Mouse (Mus musculus) MEL (cell line): Measurements from ENCODE around the gene Tfap2e. TPM values are rescaled to one million over a fixed set of nuclear protein-coding genes. Genes with fewer than 3 reads are reported as not detected.

Experiments
- DNase-seq: peaks from one replicate; pipeline ENCODE4 v3.0.0; 2011; ENCODE audit warnings: low read depth, low spot score
- H3K27ac ChIP-seq: 2 replicates; pipeline ENCODE4 v1.5.1; 2012; ENCODE audit warnings: low read depth, mild to moderate bottlenecking, control low read depth, low read length, moderate library complexity; ENCODE audit not compliant: control insufficient read depth
- H3K27me3 ChIP-seq, 2 experiments: fragments of 150-350 bp in 1 of 2; sonication (generic) in 1 of 2; 2 replicates each; pipeline ENCODE4 v1.6.1; 2012; ENCODE audit warnings: low read length in 2 of 2, mild to moderate bottlenecking in 2 of 2, improper control_type of control experiment in 1 of 2, moderate library complexity in 1 of 2; ENCODE audit not compliant: insufficient read depth in 2 of 2, control insufficient read depth in 1 of 2
- H3K36me3 ChIP-seq, 2 experiments: 2 replicates each; pipeline ENCODE4 v1.6.1; 2012 to 2014; ENCODE audit warnings: low read length in 2 of 2, improper control_type of control experiment in 1 of 2, inconsistent platforms in 1 of 2, mild to moderate bottlenecking in 1 of 2; ENCODE audit not compliant: insufficient read depth in 2 of 2, control insufficient read depth in 1 of 2
- H3K4me1 ChIP-seq, 2 experiments: fragments of 150-350 bp in 1 of 2; sonication (generic) in 1 of 2; 2 replicates each; pipeline ENCODE4 v1.6.1; 2012; ENCODE audit warnings: low read length in 2 of 2, improper control_type of control experiment in 1 of 2, mild to moderate bottlenecking in 1 of 2; ENCODE audit not compliant: insufficient read depth in 2 of 2, control insufficient read depth in 1 of 2
- H3K4me3 ChIP-seq, 2 experiments: fragments of 150-350 bp in 1 of 2; sonication (generic) in 1 of 2; 2 replicates each; pipeline ENCODE4 v1.5.1; 2012; ENCODE audit warnings: low read depth in 2 of 2, low read length in 2 of 2, mild to moderate bottlenecking in 2 of 2, moderate library complexity in 2 of 2, control low read depth in 1 of 2, improper control_type of control experiment in 1 of 2; ENCODE audit not compliant: control insufficient read depth in 1 of 2, insufficient read depth in 1 of 2
- H3K79me2 ChIP-seq: 2 replicates; pipeline ENCODE4 v1.6.1; 2012; ENCODE audit warnings: mild to moderate bottlenecking, low read length, moderate library complexity; ENCODE audit not compliant: control insufficient read depth, poor library complexity, insufficient read depth
- H3K9ac ChIP-seq: 2 replicates; pipeline ENCODE4 v1.6.1; 2012; ENCODE audit warnings: low read depth, mild to moderate bottlenecking, control low read depth, low read length, moderate library complexity; ENCODE audit not compliant: control insufficient read depth, poor library complexity, severe bottlenecking
- H3K9me3 ChIP-seq: fragments of 150-350 bp; sonication (generic); replicated peaks from 2 replicates; pipeline ENCODE4 v1.6.1; 2012; ENCODE audit warnings: mild to moderate bottlenecking, low read length, improper control_type of control experiment, moderate library complexity; ENCODE audit not compliant: insufficient read depth
- CHD1 ChIP-seq: IDR thresholded peaks from 2 replicates; pipeline ENCODE4 v1.6.1; 2012; ENCODE audit warnings: low read depth, mild to moderate bottlenecking, inconsistent platforms, low read length, improper control_type of control experiment
- E2F4 ChIP-seq: IDR thresholded peaks from 2 replicates; pipeline ENCODE4 v1.6.1; 2011; ENCODE audit warnings: low read depth, low read length, improper control_type of control experiment, borderline replicate concordance
- ELF1 ChIP-seq: IDR thresholded peaks from 2 replicates; pipeline ENCODE4 v1.6.1; 2014; ENCODE audit warnings: low read depth, mild to moderate bottlenecking, inconsistent platforms, low read length, improper control_type of control experiment, moderate library complexity
- EP300 ChIP-seq, 2 experiments: IDR thresholded peaks; 2 replicates each; pipeline ENCODE4 v1.6.1; 2011; ENCODE audit warnings: improper control_type of control experiment in 2 of 2, low read length in 2 of 2, low read depth in 1 of 2, mild to moderate bottlenecking in 1 of 2
- ETS1 ChIP-seq: IDR thresholded peaks from 2 replicates; pipeline ENCODE4 v1.6.1; 2012; ENCODE audit warnings: low read depth, mild to moderate bottlenecking, inconsistent platforms, low read length, improper control_type of control experiment, moderate library complexity
- GABPA ChIP-seq: IDR thresholded peaks from 2 replicates; pipeline ENCODE4 v1.6.1; 2012; ENCODE audit warnings: low read depth, mild to moderate bottlenecking, inconsistent platforms, low read length, improper control_type of control experiment, moderate library complexity
- GATA1 ChIP-seq: IDR thresholded peaks from 2 replicates; pipeline ENCODE4 v1.6.1; 2011; ENCODE audit warnings: low read depth, low read length, improper control_type of control experiment
- JUND ChIP-seq: IDR thresholded peaks from 2 replicates; pipeline ENCODE4 v1.6.1; 2011; ENCODE audit warnings: low read depth, mild to moderate bottlenecking, improper control_type of control experiment, low read length
- KAT2A ChIP-seq: conservative IDR thresholded peaks from 2 replicates; pipeline ENCODE4 v1.6.1; 2012; ENCODE audit warnings: low read depth, low read length, improper control_type of control experiment, inconsistent platforms
- MAX ChIP-seq: IDR thresholded peaks from 2 replicates; pipeline ENCODE4 v1.6.1; 2011; ENCODE audit warnings: low read length, improper control_type of control experiment
- MAZ ChIP-seq: IDR thresholded peaks from 2 replicates; pipeline ENCODE4 v1.6.1; 2012; ENCODE audit warnings: low read depth, mild to moderate bottlenecking, inconsistent platforms, low read length, improper control_type of control experiment
- MEF2A ChIP-seq: IDR thresholded peaks from 2 replicates; pipeline ENCODE4 v1.6.1; 2014; ENCODE audit warnings: low read depth, mild to moderate bottlenecking, inconsistent platforms, low read length, improper control_type of control experiment; ENCODE audit not compliant: poor library complexity, insufficient replicate concordance, severe bottlenecking; ENCODE audit errors: extremely low read depth
- MYB ChIP-seq: IDR thresholded peaks from 2 replicates; pipeline ENCODE4 v1.6.1; 2011; ENCODE audit warnings: mild to moderate bottlenecking, low read depth, low read length, improper control_type of control experiment
- MYC ChIP-seq: IDR thresholded peaks from 2 replicates; pipeline ENCODE4 v1.6.1; 2011; ENCODE audit warnings: low read depth, mild to moderate bottlenecking, low read length, improper control_type of control experiment, moderate library complexity
- NRF1 ChIP-seq: IDR thresholded peaks from 2 replicates; pipeline ENCODE4 v1.6.1; 2014; ENCODE audit warnings: low read depth, mild to moderate bottlenecking, inconsistent platforms, low read length, improper control_type of control experiment, moderate library complexity; ENCODE audit not compliant: poor library complexity, insufficient read depth, severe bottlenecking
- POLR2A ChIP-seq, 2 experiments: IDR thresholded peaks; 2 replicates each; pipeline ENCODE4 v1.6.1; 2011 to 2012; ENCODE audit warnings: low read length in 2 of 2, mild to moderate bottlenecking in 2 of 2, control low read depth in 1 of 2, improper control_type of control experiment in 1 of 2, low read depth in 1 of 2, moderate library complexity in 1 of 2; ENCODE audit not compliant: control insufficient read depth in 1 of 2, insufficient read depth in 1 of 2, poor library complexity in 1 of 2
- POLR2AphosphoS5 ChIP-seq: IDR thresholded peaks from 2 replicates; pipeline ENCODE4 v1.6.1; 2012; ENCODE audit warnings: low read depth, borderline replicate concordance, mild to moderate bottlenecking, inconsistent platforms, low read length, moderate library complexity, mixed read lengths
- RAD21 ChIP-seq: IDR thresholded peaks from 2 replicates; pipeline ENCODE4 v1.6.1; 2011; ENCODE audit warnings: mild to moderate bottlenecking, low read depth, low read length, improper control_type of control experiment
- RCOR1 ChIP-seq: IDR thresholded peaks from 2 replicates; pipeline ENCODE4 v1.6.1; 2012; ENCODE audit warnings: low read depth, mild to moderate bottlenecking, inconsistent platforms, low read length, improper control_type of control experiment
- SIN3A ChIP-seq: IDR thresholded peaks from 2 replicates; pipeline ENCODE4 v1.6.1; 2012; ENCODE audit warnings: low read length, improper control_type of control experiment, inconsistent platforms
- SMC3 ChIP-seq: IDR thresholded peaks from 2 replicates; pipeline ENCODE4 v1.6.1; 2011; ENCODE audit warnings: low read depth, low read length, improper control_type of control experiment
- TAL1 ChIP-seq: IDR thresholded peaks from 2 replicates; pipeline ENCODE4 v1.6.1; 2012; ENCODE audit warnings: mild to moderate bottlenecking, inconsistent platforms, low read length, moderate library complexity, mixed read lengths
- UBTF ChIP-seq: IDR thresholded peaks from 2 replicates; pipeline ENCODE4 v1.6.1; 2012; ENCODE audit warnings: low read depth, mild to moderate bottlenecking, inconsistent platforms, low read length, improper control_type of control experiment, moderate library complexity, borderline replicate concordance; ENCODE audit not compliant: insufficient read depth
- USF1 ChIP-seq: IDR thresholded peaks from 2 replicates; pipeline ENCODE4 v1.6.1; 2014; ENCODE audit warnings: low read depth, mild to moderate bottlenecking, inconsistent platforms, low read length, improper control_type of control experiment, moderate library complexity
- USF2 ChIP-seq, 2 experiments: IDR thresholded peaks; 2 replicates each; pipeline ENCODE4 v1.6.1; 2011 to 2012; ENCODE audit warnings: improper control_type of control experiment in 2 of 2, low read length in 2 of 2, borderline replicate concordance in 1 of 2, inconsistent platforms in 1 of 2, low read depth in 1 of 2, mild to moderate bottlenecking in 1 of 2; ENCODE audit not compliant: insufficient read depth in 1 of 2
- ZC3H11A ChIP-seq: IDR thresholded peaks from 2 replicates; pipeline ENCODE4 v1.6.1; 2012; ENCODE audit warnings: low read depth, mild to moderate bottlenecking, inconsistent platforms, low read length, improper control_type of control experiment
- ZNF384 ChIP-seq: IDR thresholded peaks from 2 replicates; pipeline ENCODE4 v1.6.1; 2012; ENCODE audit warnings: low read depth, mild to moderate bottlenecking, inconsistent platforms, low read length, improper control_type of control experiment
- polyA plus RNA-seq, 2 experiments: library from polyadenylated mRNA; stranded (reverse) in 1 of 2; unstranded in 1 of 2; fragments of >175 nt in 1 of 2; fragments of >200 nt in 1 of 2; gene quantifications; 2 replicates each; pipeline versions ENCODE4 v1.2.1 to v1.2.4; 2012; ENCODE audit warnings: low replicate concordance in 2 of 2, low read depth in 1 of 2; ENCODE audit not compliant: insufficient read length in 2 of 2, insufficient read depth in 1 of 2, missing spikeins in 1 of 2
- total RNA-seq: library from RNA; depleted of rRNA; stranded (reverse); fragments of 300-350 nt; gene quantifications from 2 replicates; pipeline ENCODE4 v1.2.3, GENCODE M21; 2012

Tfap2e gene
- total and polyA plus RNA-seq, 3 experiments, result 0.03 TPM; not detected in 2

DNA sequence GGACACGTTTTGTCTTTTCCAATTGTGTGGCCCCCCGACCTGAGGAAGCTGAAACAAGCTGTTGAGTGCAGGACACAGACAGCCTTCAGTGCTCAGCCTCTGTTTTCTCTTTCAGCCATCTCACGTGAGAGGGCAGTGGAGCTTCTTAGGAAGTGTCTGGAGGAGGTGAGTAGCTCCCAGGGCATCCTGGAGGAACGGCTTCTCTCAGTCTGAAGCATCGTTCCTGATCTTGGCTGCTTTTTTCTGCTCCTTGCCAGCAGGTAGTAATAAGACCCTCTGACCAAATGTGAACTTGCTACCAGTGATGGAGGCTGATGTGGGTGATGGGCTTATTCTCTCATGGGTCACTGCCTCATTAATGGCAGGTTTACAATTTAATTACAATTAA lies 28.6 kb downstream of the Tfap2e start:
- no peaks in the 10 kb centered on the region for H3K79me2 ChIP-seq
- H3K36me3 ChIP-seq, result peaks cover 0 to 10% of the 10 kb centered on the region in 2 experiments; a peak in 2 of 4 replicates
- H3K27me3 ChIP-seq, result no peaks in the 10 kb centered on the region
- H3K9ac ChIP-seq, result no peak overlapping the region
- no peaks in the 10 kb centered on the region for H3K9me3 ChIP-seq
- H3K4me1 ChIP-seq, result no peaks in the 10 kb centered on the region
- DNase-seq, result no peak
- no peak overlapping the region for H3K4me3 ChIP-seq
- TF ChIP-seq POLR2AphosphoS5 (no peak), MEF2A (no peak), POLR2A (IDR thresholded peaks at IDR 0.05; ENCODE audit: control insufficient read depth in 1 of 2, insufficient read depth in 1 of 2, low read depth in 1 of 2, low read length in 2 of 2, poor library complexity in 1 of 2) (no peak), MYB (no peak), RAD21 (no peak), MYC (no peak), GATA1 (no peak), ZC3H11A (no peak), KAT2A (no peak), USF2 (IDR thresholded peaks at IDR 0.05; ENCODE audit: borderline replicate concordance in 1 of 2, insufficient read depth in 1 of 2, low read depth in 1 of 2, low read length in 2 of 2) (no peak), EP300 (IDR thresholded peaks at IDR 0.05; ENCODE audit: low read depth in 1 of 2, low read length in 2 of 2) (no peak), ETS1 (no peak), CHD1 (no peak), RCOR1 (no peak), MAZ (no peak)
- H3K27ac ChIP-seq, result no peak overlapping the region

DNA sequence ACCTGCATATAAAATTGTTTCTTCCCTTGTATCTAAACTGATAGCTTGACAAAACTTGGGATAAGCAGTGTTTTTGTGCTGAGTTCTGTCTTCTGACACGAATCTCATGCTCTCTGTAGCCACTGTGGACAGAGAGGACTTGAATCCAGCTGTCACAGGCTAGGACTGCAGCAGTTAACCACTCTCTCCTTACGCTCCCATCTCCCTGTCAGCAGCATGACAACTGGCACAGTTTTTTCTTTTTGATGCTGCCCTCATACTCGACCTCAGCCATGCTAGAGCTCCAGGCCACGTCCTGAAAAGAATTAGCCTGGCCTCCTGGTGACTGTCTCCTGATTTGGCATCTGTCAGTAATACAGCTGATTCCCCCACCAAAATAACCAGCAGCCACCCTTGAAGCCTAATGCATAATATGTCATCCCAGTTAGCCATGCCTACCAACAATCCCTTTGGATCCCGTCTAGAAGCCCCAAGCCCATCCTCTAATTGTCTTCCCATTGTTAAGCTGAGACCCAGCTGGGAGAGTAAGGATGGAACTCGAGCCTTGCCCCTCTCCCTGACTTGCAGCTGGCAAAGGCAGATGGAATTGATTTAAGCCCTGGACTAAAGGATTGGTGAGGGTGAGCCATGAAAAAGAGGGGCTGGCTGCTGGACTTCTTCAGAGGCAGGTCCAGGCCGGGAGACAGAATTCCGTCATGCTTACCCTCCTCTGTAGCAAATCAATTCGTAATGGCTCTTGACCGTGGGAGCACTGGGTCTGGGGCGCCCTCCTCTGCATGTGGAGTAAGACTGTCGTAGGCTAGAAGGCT lies 29.2 kb downstream of the Tfap2e start:
- Histone ChIP-seq H3K4me1 (no peaks in the 10 kb centered on the region), H3K27me3 (no peaks in the 10 kb centered on the region), H3K4me3 (no peak overlapping the region), H3K27ac (no peak overlapping the region), H3K9ac (no peak overlapping the region), H3K36me3 (peaks cover 0 to 10% of the 10 kb centered on the region in 2 experiments; a peak in 2 of 4 replicates), H3K9me3 (no peaks in the 10 kb centered on the region), H3K79me2 (no peaks in the 10 kb centered on the region)
- no peak for DNase-seq
- TF ChIP-seq TAL1 (no peak), MYC (no peak), USF1 (no peak), POLR2A (IDR thresholded peaks at IDR 0.05; ENCODE audit: control insufficient read depth in 1 of 2, insufficient read depth in 1 of 2, low read depth in 1 of 2, low read length in 2 of 2, poor library complexity in 1 of 2) (no peak), ELF1 (no peak), SIN3A (no peak), MAX (no peak), ETS1 (no peak), E2F4 (no peak), NRF1 (no peak), JUND (no peak), ZNF384 (no peak), SMC3 (no peak), KAT2A (no peak), RAD21 (no peak), GATA1 (no peak), UBTF (no peak), GABPA (no peak)
